Mouse (Mus musculus) right cerebral cortex, postnatal 14 days (tissue): ENCODE measurements around the gene Nhp2.

Experiments
- DNase-seq: peaks from one replicate; pipeline ENCODE4 v3.0.0; 2022

The Nhp2 gene

DNA sequence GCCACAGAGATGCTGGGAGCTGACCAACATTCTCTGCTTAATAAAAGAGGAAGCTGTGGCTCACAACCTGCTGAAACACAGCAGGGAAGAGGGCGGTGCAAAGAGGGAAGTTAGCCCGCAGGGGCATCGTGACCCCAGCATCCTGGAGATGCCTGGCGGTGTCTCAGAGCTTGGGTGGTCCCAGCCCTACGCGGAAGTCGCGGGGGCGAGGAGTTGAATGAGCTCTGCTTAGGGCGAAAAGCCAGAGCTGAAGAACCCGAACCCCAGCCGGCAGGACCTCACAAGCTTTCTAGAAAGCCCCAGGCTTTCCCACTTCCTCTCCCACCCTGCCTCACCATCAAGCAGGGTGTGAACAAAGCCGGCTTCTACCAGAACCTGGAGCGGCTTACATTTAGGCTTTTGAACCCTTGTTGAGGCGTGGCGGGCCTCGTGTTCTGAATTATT is 18.5 kb downstream of the Nhp2 start:
- DNase-seq, result no peak

DNA sequence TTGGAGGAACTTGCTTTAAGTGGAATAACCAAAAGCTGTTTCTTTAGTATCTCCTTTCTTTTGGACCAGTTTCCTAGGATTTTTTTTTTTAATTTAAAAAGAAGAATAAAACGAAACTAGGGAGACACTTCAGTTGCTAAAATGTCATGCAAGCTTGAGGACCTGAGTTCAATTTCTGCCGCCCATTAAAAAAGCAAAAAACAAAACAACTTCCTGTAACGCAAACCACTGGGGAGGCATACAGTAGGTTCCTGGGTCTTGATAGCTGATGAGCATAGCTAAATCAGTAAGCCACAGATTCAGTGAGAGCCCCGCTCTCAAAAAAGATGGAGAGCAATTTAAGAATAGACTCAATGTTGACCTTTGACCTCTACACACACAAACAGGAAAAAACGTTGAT is 19.0 kb downstream of the Nhp2 start:
- DNase-seq, result no peak

DNA sequence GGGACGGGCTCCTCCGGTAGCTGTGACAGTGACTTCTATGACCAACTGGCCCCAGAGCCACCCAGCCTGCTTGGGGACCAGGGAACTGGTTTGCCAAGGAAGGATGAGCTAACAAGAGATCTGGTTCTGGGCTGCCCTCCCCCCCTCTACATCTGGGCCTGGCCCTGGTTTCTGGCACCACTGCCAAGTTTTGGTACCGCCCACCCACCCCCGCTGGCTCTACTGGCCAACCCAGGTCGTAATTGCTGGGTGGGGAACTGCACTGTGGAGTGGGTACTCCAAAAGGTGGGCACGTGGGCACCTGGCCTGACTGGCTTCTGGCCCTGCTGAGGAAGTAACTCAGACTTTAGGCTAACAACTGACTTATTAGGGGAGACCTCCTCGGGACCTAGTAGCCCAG is 21.2 kb downstream of the Nhp2 start:
- DNase-seq, result no peak

DNA sequence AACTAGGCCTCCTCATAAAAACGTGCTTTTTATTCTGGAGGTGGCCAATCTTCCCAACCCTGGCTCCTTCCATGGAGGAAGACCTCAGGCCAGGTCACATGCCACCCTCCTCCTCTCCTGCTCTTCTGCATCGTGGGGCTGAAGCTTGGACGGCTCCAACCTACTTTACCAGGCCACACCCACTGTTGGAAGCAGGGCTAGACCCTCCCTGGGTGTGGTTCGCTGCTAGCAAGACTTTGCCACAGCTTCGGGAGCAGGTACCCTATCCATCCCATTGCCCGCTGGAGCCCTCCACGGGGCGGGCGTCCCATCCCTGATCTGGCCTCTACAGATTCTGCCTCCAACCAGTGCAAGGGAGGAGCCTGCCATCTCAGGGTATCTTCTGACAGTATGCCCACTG is 23.7 kb downstream of the Nhp2 start:
- no peak for DNase-seq

- DNase-seq, result no peak
These were observed 24.2 kb downstream of the Nhp2 start for GRCm38 (mm10) chr11:51643761-51644160.

GRCm38 (mm10) chr11:51644217-51644616 is 24.7 kb downstream of the Nhp2 start:
- no peak for DNase-seq

GRCm38 (mm10) chr11:51645293-51645692 is 25.8 kb downstream of the Nhp2 start:
- no peak for DNase-seq

DNA sequence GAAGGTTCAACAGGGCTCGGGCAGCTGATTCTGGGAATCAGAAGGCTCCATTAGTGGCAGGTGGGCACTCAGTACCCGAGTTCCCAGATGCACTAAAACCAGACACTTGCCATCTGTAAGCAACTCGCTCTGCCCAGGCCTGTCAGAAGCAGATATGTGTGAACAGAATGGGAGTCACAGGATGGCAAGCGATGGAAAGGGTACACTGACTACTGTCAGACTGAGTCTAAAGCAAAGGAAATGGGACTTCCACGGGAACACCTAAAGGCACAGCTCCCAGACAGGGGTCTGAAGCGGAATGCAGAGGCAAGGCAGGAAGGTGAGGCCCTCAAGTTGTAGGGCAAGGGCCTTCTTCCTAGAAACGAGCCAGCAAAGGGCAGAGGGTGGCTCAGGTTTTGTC is 26.7 kb downstream of the Nhp2 start:
- DNase-seq, result no peak

DNA sequence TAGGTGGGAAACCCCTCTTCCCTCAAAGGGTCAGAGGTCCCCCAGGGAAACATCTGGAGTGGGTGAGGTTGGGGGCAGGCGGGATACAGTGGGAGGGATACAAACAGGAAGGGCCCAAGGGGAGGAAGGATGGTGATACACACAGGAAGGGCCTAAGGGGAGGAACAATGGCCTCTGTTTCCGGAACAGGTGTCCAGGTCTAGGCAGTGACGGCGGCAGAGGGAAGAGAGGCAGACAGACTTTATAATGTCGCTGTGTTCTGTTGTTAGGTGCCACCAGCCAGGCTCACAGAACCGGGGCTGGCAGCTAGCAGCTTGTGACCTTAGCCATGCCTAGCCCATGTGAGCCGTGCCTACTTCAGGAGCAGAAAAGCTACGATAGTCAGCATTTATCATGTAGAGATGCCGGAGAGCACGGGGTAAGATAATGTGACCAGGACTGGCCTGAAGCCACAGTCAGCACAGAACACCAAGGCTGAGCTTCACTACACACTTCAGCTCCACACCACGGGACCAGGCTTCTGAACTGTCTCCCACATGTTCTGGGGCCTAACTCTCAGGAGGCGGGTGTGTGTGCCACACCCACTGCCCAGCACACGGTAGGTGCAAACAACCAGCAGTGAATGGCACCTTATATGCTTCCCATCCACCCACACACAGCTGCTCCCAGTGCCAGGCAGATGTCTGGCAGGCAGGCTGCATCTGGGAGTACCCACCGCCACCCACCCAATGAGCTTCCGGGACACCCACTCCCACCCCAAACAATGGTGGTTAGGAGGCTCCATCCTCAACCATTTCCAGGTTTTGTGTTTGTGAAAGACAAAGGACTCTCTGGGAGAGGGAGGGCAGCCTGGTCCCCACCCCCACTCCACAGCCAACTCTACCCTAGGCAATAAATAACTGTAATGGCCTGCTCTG is 27.5 kb downstream of the Nhp2 start:
- no peak for DNase-seq

GRCm38 (mm10) chr11:51648566-51648965 is 29.0 kb downstream of the Nhp2 start:
- no peak for DNase-seq

GRCm38 (mm10) chr11:51649111-51649888 is 29.8 kb downstream of the Nhp2 start:
- no peak for DNase-seq

GRCm38 (mm10) chr11:51649889-51650199 is 30.3 kb downstream of the Nhp2 start:
- no peak for DNase-seq

DNA sequence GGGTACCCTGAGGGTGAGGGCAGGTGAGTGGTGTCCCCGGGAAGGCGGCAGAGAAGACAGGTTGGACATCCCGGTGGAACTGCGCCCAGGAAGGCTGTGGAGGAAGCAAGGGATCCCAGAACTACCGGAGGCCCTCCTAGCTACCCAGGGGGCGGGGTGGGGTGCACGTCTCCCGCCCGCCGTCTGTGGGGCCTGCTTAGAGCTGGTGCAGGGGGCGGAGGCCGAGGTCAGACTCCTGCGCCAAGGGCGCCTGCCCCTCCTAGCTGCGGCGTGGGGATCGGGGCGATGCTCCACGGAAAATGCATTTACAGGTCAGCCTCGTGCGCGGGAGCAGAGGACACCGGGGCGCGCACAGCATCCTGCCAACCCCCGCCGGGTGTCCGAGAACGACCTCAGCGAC is 30.7 kb downstream of the Nhp2 start:
- no peak for DNase-seq

GRCm38 (mm10) chr11:51650691-51651515 is 31.4 kb downstream of the Nhp2 start, which contains the start of the genes N4bp3 and D930048N14Rik:
N4bp3 (minus strand) TSS chr11:51650842.
D930048N14Rik (plus strand) TSS chr11:51650954.
- no peak for DNase-seq

GRCm38 (mm10) chr11:51652889-51653418 is 33.4 kb downstream of the Nhp2 start:
- no peak for DNase-seq

DNA sequence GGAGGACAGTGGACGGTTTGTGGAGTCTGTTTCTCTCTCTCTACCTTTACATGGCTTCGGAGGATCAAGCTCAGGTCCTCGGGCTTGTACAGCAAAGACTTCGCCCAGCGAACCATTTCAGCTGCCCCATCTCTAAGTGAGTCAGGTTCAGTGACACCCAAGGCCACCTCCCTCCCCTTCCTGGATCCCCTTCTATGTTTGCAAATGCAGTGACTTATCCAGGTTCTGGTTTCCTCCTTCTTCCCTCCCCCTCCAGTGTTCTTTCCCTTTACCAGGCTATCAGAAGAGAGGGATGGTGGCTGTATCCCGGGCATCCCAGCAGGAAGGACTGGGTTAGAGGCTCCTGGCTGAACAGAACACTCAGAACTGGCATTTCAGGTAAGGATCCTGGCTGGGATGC is 34.2 kb downstream of the Nhp2 start:
- DNase-seq, result no peak

GRCm38 (mm10) chr11:51654891-51655290 is 35.4 kb downstream of the Nhp2 start:
- no peak for DNase-seq

DNA sequence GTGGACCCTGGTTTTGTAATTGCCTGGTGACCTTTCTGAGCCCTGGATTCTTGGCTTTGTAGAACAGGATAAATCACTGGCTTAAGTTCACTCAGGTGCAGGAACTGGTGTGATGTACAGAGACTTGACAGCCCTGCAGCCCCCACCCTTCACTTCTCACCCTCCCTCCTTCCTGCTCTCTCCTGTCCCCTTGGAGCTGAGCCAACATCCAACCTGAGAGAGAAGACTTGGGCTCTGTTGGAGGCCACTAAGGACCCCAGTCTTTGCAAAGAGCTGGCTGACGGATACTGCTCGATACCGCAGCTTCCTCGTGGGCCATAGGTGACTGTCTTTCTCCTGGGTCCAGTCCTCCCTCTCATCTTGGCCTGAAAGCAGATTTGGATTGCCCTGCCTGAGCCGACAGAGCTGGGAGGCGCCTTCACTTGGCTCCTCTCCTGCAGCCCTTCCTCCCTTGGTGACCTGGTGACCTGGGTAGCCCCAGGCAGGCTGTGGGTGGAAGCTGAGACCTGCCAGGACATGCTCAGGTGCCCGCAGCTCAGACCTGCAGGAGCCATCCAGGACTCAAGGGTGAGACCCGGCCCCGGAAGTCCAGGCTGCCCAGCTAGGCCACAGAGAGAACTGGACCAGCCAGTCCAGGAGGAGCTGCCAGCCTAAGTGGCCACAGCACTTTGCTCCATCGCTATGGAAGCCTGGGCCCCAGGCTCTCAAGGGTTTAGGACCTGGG is 37.4 kb downstream of the Nhp2 start:
- no peak for DNase-seq

DNA sequence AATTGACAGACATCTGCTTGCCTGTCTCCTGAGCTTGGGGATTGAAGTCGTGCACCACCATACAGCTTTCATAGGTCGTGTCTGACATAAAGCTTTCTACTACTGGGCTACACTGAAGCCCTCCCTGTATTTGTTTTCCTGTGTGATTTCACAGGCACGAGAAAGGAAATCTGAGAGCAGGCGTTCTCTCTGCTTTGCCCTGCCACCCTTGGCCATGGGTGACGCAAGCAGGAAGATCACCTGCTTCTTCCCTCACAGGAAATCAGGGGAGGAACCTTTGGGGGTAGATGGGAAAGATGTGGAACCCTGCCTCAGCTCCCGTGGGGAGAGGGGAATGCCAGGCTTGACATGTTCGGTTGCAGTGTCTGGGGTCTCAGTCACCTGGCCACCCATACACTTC is 38.8 kb downstream of the Nhp2 start:
- DNase-seq, result no peak

DNA sequence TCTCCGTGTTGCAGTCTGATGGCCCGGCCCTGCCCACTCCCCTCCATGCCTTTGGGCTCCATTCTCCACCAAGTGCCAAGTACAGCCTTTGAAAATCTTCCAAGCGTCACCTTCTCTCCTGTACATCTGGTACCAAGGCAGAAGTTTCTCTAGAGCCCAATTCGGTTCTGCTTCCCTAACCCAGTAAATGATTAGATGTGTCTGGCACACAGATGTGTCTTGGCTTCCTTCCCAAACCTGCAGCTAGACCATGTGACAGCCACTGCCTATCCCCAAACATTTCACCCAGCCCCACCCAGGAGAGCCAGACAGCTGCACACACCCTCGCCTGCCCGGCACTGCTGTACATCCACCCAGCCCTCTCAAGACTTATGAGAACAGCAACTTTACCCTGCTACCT is 39.2 kb downstream of the Nhp2 start:
- no peak for DNase-seq

- no peak for DNase-seq
These were observed 42.4 kb downstream of the Nhp2 start for GRCm38 (mm10) chr11:51661867-51662365.

DNA sequence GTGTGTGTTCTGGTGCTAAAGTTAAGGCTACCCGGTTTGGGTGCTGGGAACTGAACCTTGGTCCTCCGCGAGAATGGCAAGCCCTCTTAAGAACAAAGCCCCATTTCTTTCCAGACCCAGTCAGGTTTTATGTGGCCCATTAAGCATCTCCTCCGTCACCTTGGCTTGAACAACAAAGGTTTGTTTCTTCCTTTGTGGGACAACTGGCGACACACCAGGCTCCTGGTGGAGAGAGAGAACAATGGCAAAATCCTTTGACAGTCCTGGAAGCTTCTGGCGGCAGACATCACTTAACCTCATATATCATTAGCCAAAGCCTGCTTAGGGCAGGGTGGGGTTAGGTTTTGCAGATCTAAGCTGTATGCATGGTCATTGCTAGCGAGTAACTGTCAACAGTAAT is 43.1 kb downstream of the Nhp2 start:
- no peak for DNase-seq
